ENCODE assay signal across 29 mouse cellular contexts in genomic region chr9:96275543-96275942, GRCm38 (mm10).
DNase-seq lines count a peak whose midpoint lies in the region; ATAC-seq and TF ChIP-seq lines count a peak whose summit lies in the region.
"Had no signal": no experiment of that assay in that cellular context is flagged by ENCODE, and none has a peak within 500 bp of the region (broad histone marks: within the 10 kb centered on the region; RNA-seq: fewer than 3 reads in every experiment).

No protein-coding gene starts in this region.

- no peak for TF ChIP-seq CTCF in Patski (IDR thresholded peaks at IDR 0.05)

- H3K4me2 ChIP-seq in kidney, embryonic 15.5 days, result no peak overlapping the region
- no peak overlapping the region for H3K4me2 ChIP-seq in kidney, embryonic 14.5 days (replicated peaks; ENCODE audit: low read depth, low read length)
- no peak overlapping the region for H3K4me2 ChIP-seq in liver, embryonic 12.5 days
- no peak overlapping the region for H3K4me2 ChIP-seq in liver, embryonic 11.5 days
- H3K4me2 ChIP-seq in liver, embryonic 15.5 days, result no peak overlapping the region
- H3K4me2 ChIP-seq: embryonic facial prominence, embryonic 12.5 days; embryonic facial prominence, embryonic 15.5 days; forebrain, embryonic 12.5 days; forebrain, embryonic 15.5 days; heart, embryonic 12.5 days; heart, embryonic 15.5 days; hindbrain, embryonic 13.5 days had no signal

- peak overlapping the region; percentile 67 for H3K27ac ChIP-seq in kidney, embryonic 15.5 days
- no peak overlapping the region for H3K27ac ChIP-seq in kidney, embryonic 14.5 days (ENCODE audit: low read depth, low read length)
- 0 out of 2 replicates have a peak overlapping the region, but pooled peaks have one; percentile 3 for H3K27ac ChIP-seq in liver, embryonic 12.5 days
- H3K27ac ChIP-seq in liver, embryonic 11.5 days (ENCODE audit: low read depth, low read length), result no peak overlapping the region
- no peak overlapping the region for H3K27ac ChIP-seq in liver, embryonic 15.5 days (replicated peaks)
- H3K27ac ChIP-seq: embryonic facial prominence, embryonic 12.5 days; embryonic facial prominence, embryonic 15.5 days; forebrain, embryonic 12.5 days; forebrain, embryonic 15.5 days; heart, embryonic 15.5 days; hindbrain, embryonic 10.5 days; hindbrain, embryonic 13.5 days had no signal

- CTCF ChIA-PET in Patski (lab: Charles Lee), result interaction anchor here (1.3 kb wide), 1 partner anchor 22 kb away, joined by 3 read pairs; no protein-coding TSS in a partner anchor

- no peak overlapping the region for H3K9ac ChIP-seq in kidney, embryonic 15.5 days
- no peak overlapping the region for H3K9ac ChIP-seq in kidney, embryonic 14.5 days (ENCODE audit: low read depth, low read length)
- no peak overlapping the region for H3K9ac ChIP-seq in liver, embryonic 12.5 days
- no peak overlapping the region for H3K9ac ChIP-seq in liver, embryonic 11.5 days (ENCODE audit: low read depth, low read length)
- H3K9ac ChIP-seq in liver, embryonic 15.5 days, result no peak overlapping the region
- H3K9ac ChIP-seq: embryonic facial prominence, embryonic 12.5 days; embryonic facial prominence, embryonic 15.5 days; forebrain, embryonic 12.5 days; forebrain, embryonic 15.5 days; heart, embryonic 12.5 days; heart, embryonic 15.5 days; hindbrain, embryonic 13.5 days had no signal

- H3K27me3 ChIP-seq in kidney, embryonic 15.5 days, result no peaks in the 10 kb centered on the region
- H3K27me3 ChIP-seq in kidney, embryonic 14.5 days (ENCODE audit: control insufficient read depth, insufficient read depth, low read length), result no peaks in the 10 kb centered on the region
- no peaks in the 10 kb centered on the region for H3K27me3 ChIP-seq in liver, embryonic 12.5 days (replicated peaks)
- no peaks in the 10 kb centered on the region for H3K27me3 ChIP-seq in liver, embryonic 11.5 days (replicated peaks; ENCODE audit: control insufficient read depth, insufficient read depth, low read length)
- H3K27me3 ChIP-seq in Patski, result no peaks in the 10 kb centered on the region
- H3K27me3 ChIP-seq in liver, embryonic 15.5 days, result no peaks in the 10 kb centered on the region
- H3K27me3 ChIP-seq: CH12.LX; embryonic facial prominence, embryonic 12.5 days; embryonic facial prominence, embryonic 15.5 days; forebrain, embryonic 12.5 days; forebrain, embryonic 15.5 days; heart, embryonic 12.5 days; heart, embryonic 15.5 days; hindbrain, embryonic 13.5 days had no signal

- 0 out of 2 replicates have a peak, but pooled peaks cover 6% of the 10 kb centered on the region for H3K36me3 ChIP-seq in kidney, embryonic 15.5 days
- peaks cover 2% of the 10 kb centered on the region; the same call in 1 of the 2 replicates for H3K36me3 ChIP-seq in kidney, embryonic 14.5 days (ENCODE audit: control insufficient read depth, insufficient read depth, low read length)
- H3K36me3 ChIP-seq in liver, embryonic 12.5 days, result peaks cover 75% of the 10 kb centered on the region
- no peaks in the 10 kb centered on the region for H3K36me3 ChIP-seq in liver, embryonic 11.5 days (ENCODE audit: control insufficient read depth, insufficient read depth, low read length)
- peaks cover 71% of the 10 kb centered on the region for H3K36me3 ChIP-seq in liver, embryonic 15.5 days (replicated peaks)
- H3K36me3 ChIP-seq: embryonic facial prominence, embryonic 12.5 days; forebrain, embryonic 15.5 days; heart, embryonic 15.5 days had no signal

- in situ Hi-C loops in Patski (cut with MboI; ENCODE audit: low pct_unique_long_range_greater_than_20kb), result loop anchor here (25.0 kb wide), 1 partner anchor 537 kb away; no protein-coding TSS in a partner anchor

- POLR2A ChIA-PET in Patski (lab: Charles Lee), result no interaction called here

- no peaks in the 10 kb centered on the region for H3K9me3 ChIP-seq in kidney, embryonic 15.5 days (replicated peaks)
- H3K9me3 ChIP-seq in kidney, embryonic 14.5 days (ENCODE audit: control insufficient read depth, low read length), result no peaks in the 10 kb centered on the region
- no peaks in the 10 kb centered on the region for H3K9me3 ChIP-seq in liver, embryonic 12.5 days (replicated peaks)
- H3K9me3 ChIP-seq in liver, embryonic 11.5 days (ENCODE audit: control insufficient read depth, low read length), result no peaks in the 10 kb centered on the region
- no peaks in the 10 kb centered on the region for H3K9me3 ChIP-seq in liver, embryonic 15.5 days (replicated peaks)
- H3K9me3 ChIP-seq: embryonic facial prominence, embryonic 12.5 days; embryonic facial prominence, embryonic 15.5 days; forebrain, embryonic 12.5 days; forebrain, embryonic 15.5 days; G1E; heart, embryonic 12.5 days; heart, embryonic 15.5 days; hindbrain, embryonic 10.5 days; hindbrain, embryonic 13.5 days had no signal

- no peak for DNase-seq in liver, embryonic 11.5 days (ENCODE audit: low spot score)
- DNase-seq in Patski (ENCODE audit: low read depth, low spot score), result no peak
- no peak for DNase-seq in urinary bladder, postnatal 4 days (ENCODE audit: low spot score in 2 of 2)
- DNase-seq: adrenal gland, adult 2 months; adrenal gland, postnatal 14 days; B cell, adult 2 months; cerebellum, adult 11 months; cerebellum, adult 2 months; cerebellum, adult 9-11 months; cerebellum, postnatal 25 days; gastrocnemius, postnatal 25 days; heart, adult 18-20 months; heart, postnatal 10 days; heart, postnatal 36 days had no signal

- H3K4me1 ChIP-seq in kidney, embryonic 15.5 days, result peaks cover 7% of the 10 kb centered on the region; the same call in 1 of the 2 replicates
- H3K4me1 ChIP-seq in kidney, embryonic 14.5 days (ENCODE audit: control insufficient read depth, insufficient read depth, low read length), result no peaks in the 10 kb centered on the region
- peaks cover 49% of the 10 kb centered on the region for H3K4me1 ChIP-seq in liver, embryonic 12.5 days
- H3K4me1 ChIP-seq in liver, embryonic 11.5 days (replicated peaks; ENCODE audit: control insufficient read depth, insufficient read depth, low read length), result no peaks in the 10 kb centered on the region
- H3K4me1 ChIP-seq in liver, embryonic 15.5 days (replicated peaks), result peaks cover 26% of the 10 kb centered on the region
- H3K4me1 ChIP-seq: embryonic facial prominence, embryonic 12.5 days; embryonic facial prominence, embryonic 15.5 days; forebrain, embryonic 12.5 days; forebrain, embryonic 15.5 days; heart, embryonic 15.5 days; hindbrain, embryonic 10.5 days; hindbrain, embryonic 13.5 days had no signal

- ATAC-seq in kidney, embryonic 15.5 days (replicated peaks; ENCODE audit: low FRiP score), result peak; percentile 52; the same call in 1 of the 2 replicates
- ATAC-seq in kidney, embryonic 14.5 days (ENCODE audit: low FRiP score, low TSS enrichment), result no peak
- ATAC-seq in liver, embryonic 12.5 days, result peak; percentile 28; the same call in 1 of the 2 replicates
- no peak; the same call in 1 of the 2 replicates for ATAC-seq in liver, embryonic 11.5 days (replicated peaks; ENCODE audit: low FRiP score)
- peak; percentile 31 for ATAC-seq in Patski
- ATAC-seq in liver, embryonic 15.5 days (ENCODE audit: insufficient read depth), result 0 out of 2 replicates have a peak, but pooled peaks have one; percentile 40
- ATAC-seq: forebrain, embryonic 15.5 days had no signal

- no peak overlapping the region for H3K4me3 ChIP-seq in kidney, embryonic 15.5 days (replicated peaks)
- H3K4me3 ChIP-seq in kidney, embryonic 14.5 days (ENCODE audit: low read length), result no peak overlapping the region
- H3K4me3 ChIP-seq in liver, embryonic 12.5 days, result no peak overlapping the region
- no peak overlapping the region for H3K4me3 ChIP-seq in liver, embryonic 11.5 days (ENCODE audit: low read depth, low read length)
- H3K4me3 ChIP-seq in liver, embryonic 15.5 days (replicated peaks), result no peak overlapping the region
- H3K4me3 ChIP-seq: embryonic facial prominence, embryonic 12.5 days; embryonic facial prominence, embryonic 15.5 days; erythroblast, embryonic 14.5 days; forebrain, embryonic 12.5 days; forebrain, embryonic 15.5 days; heart, embryonic 12.5 days; heart, embryonic 15.5 days; hindbrain, embryonic 10.5 days; hindbrain, embryonic 13.5 days had no signal

Comparison
In these comparisons a context has a peak if more than half of its experiments do, and no peak if none do; other contexts are left out.
1. ATAC-seq: peak in kidney, embryonic 15.5 days (single experiment), liver, embryonic 12.5 days (single experiment), Patski (single experiment) and liver, embryonic 15.5 days (single experiment); none in kidney, embryonic 14.5 days (single experiment) and liver, embryonic 11.5 days (single experiment).
2. H3K27ac ChIP-seq: peak in kidney, embryonic 15.5 days (single experiment) and liver, embryonic 12.5 days (single experiment); none in kidney, embryonic 14.5 days (single experiment), liver, embryonic 11.5 days (single experiment) and liver, embryonic 15.5 days (single experiment).